Mouse (Mus musculus): Measurements from ENCODE around the gene Zfp385a. TPM values are rescaled to one million over a fixed set of nuclear protein-coding genes. Genes with fewer than 3 reads are reported as not detected.

The Zfp385a gene
- polyA plus RNA-seq, 1 experiment from 2014 or later: 23.1 TPM

DNA sequence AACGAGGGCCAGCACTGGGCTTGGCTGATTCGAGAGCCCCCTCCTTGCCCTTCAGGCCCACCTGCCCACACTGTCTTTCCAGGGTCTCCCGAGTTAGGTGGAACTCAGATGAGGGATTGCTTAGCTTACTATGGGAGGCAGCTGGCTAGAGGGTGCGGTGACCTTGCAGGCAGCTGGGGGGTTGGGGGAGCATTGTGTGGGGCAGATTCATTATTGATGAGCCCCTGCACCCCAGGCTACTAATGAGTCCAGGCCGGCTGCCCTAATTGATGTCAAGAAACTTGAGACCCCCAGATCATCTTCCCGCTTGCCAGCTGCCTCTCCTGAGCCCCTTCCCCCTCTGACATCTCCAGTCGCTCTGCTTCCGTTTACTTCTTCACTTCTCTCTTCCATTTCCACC lies 1.7 kb upstream of the Zfp385a start:
- WGBS: 36% methylated on average over 8 of the region's 8 CpGs
- DNase-seq (ENCODE audit: extremely low spot score, low spot score): no peak

DNA sequence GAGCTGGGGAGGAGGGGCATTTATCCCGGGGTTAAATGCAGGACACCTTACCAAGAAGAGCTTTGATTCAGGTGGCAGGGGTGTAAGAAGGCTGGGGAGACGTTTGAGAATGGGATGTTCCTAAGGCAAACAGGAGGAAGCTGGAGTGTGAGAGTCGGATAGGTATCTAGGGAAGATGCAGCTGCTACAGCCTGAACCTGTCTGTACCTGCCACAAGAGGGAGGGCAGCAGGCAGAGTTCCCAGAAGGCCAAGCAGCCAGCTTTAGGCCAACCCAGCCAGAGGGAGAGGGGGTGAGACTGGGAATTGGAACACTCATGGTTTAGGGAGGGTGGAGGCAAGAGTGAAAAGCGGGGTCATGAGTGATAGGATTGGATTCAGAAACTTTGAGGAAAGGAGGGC lies 893 bp upstream of the Zfp385a start:
- peaks cover 67% of the 10 kb centered on the region for H3K4me1 ChIP-seq
- no peaks in the 10 kb centered on the region for H3K9me3 ChIP-seq
- peaks cover 23% of the 10 kb centered on the region for H3K36me3 ChIP-seq (replicated peaks)
- no peak for DNase-seq (ENCODE audit: extremely low spot score, low spot score)
- H3K27ac ChIP-seq: no peak overlapping the region
- H3K4me3 ChIP-seq: peak overlapping the region; percentile 74
- peaks cover 64% of the 10 kb centered on the region for H3K27me3 ChIP-seq (ENCODE audit: poor library complexity, severe bottlenecking)
- WGBS: 27% methylated on average over 4 of the region's 4 CpGs

More for the DNA sequence above, 1.7 kb upstream of the Zfp385a start:
- no peak overlapping the region for H3K4me3 ChIP-seq
- H3K4me1 ChIP-seq: peaks cover 63% of the 10 kb centered on the region
- no peak overlapping the region for H3K27ac ChIP-seq
- H3K27me3 ChIP-seq (ENCODE audit: poor library complexity, severe bottlenecking): peaks cover 57% of the 10 kb centered on the region
- peaks cover 31% of the 10 kb centered on the region for H3K36me3 ChIP-seq (replicated peaks)
- no peaks in the 10 kb centered on the region for H3K9me3 ChIP-seq

DNA sequence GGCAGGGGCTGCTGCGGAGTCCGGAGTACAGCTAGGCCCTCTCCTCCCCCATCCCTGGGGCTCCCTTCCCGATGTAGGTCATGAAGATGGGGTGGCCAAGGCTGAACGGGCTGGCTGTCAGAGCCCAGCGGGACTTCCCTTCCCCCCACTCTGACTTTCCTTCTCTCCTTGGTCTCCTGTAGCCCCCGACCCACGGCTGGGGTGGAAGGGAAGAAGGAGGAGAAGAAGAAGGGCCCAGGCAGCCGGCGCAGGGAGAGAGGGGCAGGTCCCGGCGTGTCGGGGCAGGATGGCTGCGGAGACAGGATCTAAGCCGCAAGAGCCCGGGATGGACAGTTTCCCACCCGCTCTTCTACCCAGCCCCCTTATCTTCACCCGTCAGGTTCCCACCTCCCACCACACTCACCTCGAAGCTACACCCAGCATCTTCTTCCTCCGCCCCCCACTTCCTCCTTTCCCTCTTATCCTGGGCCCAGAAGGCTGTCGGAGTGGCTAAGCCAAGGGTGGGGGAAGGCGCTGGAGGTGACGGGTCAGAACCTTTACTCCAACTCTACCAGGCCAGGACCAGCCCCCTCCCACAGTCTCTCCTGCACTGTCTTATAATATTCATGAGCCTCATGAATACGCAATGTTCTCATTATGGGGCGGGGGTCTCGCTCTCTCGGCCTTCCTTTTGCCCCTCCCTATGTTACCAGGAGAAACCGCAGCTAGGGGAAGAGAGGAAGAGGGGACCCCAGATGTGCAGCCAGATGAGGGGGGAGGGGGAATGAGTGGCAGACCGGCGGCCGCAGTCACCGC lies 530 bp downstream of the Zfp385a start:
- peak; percentile 35 for DNase-seq (ENCODE audit: extremely low spot score, low spot score)
- Histone ChIP-seq H3K27me3 (ENCODE audit: poor library complexity, severe bottlenecking) (peaks cover 71% of the 10 kb centered on the region), H3K36me3 (replicated peaks) (peaks cover 9% of the 10 kb centered on the region), H3K9me3 (no peaks in the 10 kb centered on the region), H3K27ac (peak overlapping the region; percentile 79), H3K4me3 (peak overlapping the region; percentile 74), H3K4me1 (peaks cover 81% of the 10 kb centered on the region)
- WGBS: 5% methylated on average over 28 of the region's 31 CpGs

DNA sequence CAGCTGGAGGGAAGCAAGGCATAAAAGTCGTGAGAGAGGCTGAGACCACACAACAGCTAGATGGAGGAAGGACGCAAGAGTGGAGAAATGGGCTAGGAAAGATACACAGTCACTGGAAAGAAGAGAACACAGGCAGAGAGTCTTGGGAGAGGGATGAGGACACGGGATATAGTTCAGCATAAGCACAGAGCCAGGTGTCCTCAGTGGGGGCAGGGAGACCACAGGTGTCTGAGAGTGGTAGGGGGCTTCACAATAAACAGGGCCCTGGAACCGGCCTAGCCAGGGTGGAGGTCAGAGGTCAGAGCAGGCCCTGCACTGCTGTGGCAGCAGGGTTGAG lies 1.1 kb downstream of the Zfp385a start:
- no peak for DNase-seq (ENCODE audit: extremely low spot score, low spot score)
- 31% methylated on average over 4 of the region's 4 CpGs for WGBS
- peaks cover 87% of the 10 kb centered on the region for H3K4me1 ChIP-seq
- peak overlapping the region; percentile 74 for H3K4me3 ChIP-seq
- H3K9me3 ChIP-seq: no peaks in the 10 kb centered on the region
- H3K27ac ChIP-seq: peak overlapping the region; percentile 79; the same call in 1 of the 2 replicates
- peaks cover 71% of the 10 kb centered on the region for H3K27me3 ChIP-seq (ENCODE audit: poor library complexity, severe bottlenecking)
- H3K36me3 ChIP-seq (replicated peaks): peaks cover 3% of the 10 kb centered on the region

DNA sequence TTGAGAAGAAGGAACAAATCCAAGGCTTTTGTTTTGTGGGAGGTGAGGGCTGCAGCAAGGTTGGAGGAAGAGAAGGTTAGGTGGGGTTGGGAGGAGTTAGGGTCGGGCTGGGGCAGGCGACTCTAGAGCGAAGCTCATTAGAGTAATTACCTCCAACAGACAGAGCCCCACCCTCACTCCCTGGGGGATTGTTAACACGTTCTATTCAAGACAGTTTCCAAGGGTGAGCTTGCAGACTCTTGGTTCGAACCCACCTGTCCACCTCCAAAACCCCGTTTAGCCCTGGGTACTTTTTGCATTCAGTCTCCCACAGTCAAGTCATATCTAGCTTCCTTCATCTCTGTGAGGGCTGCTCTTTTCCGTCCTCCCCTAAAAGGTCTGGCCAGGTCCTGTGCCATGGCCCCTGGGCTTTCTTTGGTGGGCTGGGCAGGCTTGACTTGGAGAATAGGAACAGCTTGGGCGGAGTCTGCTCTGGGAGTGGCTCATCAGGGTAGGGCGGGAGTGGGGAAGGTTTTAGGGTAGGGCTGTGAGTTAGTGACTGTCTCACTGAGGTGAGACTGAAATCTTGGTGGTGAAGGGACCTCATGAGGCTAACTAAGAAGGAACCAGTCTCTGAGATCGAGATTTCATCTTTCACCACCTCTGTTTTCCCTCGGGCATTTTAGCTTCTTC lies 2.8 kb downstream of the Zfp385a start:
- Histone ChIP-seq H3K36me3 (replicated peaks) (no peaks in the 10 kb centered on the region), H3K4me3 (no peak overlapping the region), H3K9me3 (no peaks in the 10 kb centered on the region), H3K27me3 (ENCODE audit: poor library complexity, severe bottlenecking) (peaks cover 70% of the 10 kb centered on the region), H3K4me1 (peaks cover 97% of the 10 kb centered on the region), H3K27ac (no peak overlapping the region)
- 13% methylated on average over 11 of the region's 11 CpGs for WGBS
- no peak for DNase-seq (ENCODE audit: extremely low spot score, low spot score)

DNA sequence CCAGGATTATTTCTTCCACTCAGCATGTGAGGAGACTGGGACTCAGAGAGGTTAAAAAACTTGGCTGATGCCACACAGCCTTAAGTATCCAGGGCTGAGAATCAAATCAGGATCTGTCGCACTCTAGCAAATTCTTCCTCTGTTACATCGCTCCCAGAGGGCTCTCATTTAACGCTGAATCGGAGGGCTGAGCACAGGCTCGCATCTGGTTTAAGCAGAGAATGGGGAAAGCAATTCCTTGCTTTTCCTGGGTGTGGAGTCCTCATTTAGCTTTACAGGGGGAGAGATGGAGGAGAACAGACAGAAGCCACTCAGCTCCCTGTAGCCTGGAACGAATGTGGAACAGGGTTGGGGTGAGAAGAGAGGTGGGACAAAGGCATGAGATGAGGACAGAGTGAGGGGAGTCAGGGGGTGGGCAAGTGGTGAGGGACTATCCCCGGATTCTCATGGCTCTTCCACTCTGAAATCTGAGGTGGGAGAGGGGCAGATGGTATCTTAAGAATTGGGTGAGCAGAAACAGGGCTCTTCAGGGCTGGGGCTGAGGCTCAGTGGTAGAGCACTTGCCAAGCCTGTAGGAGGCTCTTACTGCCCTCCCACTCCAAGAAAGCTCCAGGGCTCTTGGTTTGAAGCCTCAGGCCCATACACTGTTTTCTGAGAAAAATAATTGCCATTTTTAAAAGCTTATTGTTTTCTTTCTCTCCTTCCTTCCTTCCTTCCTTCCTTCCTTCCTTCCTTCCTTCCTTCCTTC lies 4.2 kb downstream of the Zfp385a start:
- Histone ChIP-seq H3K27me3 (ENCODE audit: poor library complexity, severe bottlenecking) (peaks cover 55% of the 10 kb centered on the region), H3K9me3 (no peaks in the 10 kb centered on the region), H3K4me1 (peaks cover 88% of the 10 kb centered on the region), H3K4me3 (no peak overlapping the region), H3K27ac (peak overlapping the region; percentile 81), H3K36me3 (replicated peaks) (no peaks in the 10 kb centered on the region)
- no peak for DNase-seq (ENCODE audit: extremely low spot score, low spot score)
- WGBS: 34% methylated on average over 7 of the region's 7 CpGs

DNA sequence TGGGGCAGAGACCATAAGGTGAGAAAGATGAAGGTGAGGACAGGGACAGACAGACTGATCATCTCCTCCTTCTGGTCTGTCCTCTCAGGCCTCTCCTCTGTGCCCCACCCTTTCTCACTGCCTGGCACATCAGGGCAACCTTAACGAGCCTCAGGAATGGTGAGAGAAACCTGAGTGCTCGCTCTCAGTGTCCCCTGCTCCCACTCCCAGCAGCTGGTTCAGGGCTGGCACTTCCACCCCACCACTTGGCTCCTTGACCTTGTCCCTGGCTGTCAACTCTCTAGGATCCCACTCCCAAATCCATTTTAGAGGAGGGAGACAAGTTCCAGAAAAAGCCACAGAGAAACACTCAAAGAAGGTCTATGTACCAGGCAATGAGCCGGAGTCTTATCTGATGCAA lies 4.9 kb downstream of the Zfp385a start:
- H3K9me3 ChIP-seq: no peaks in the 10 kb centered on the region
- peaks cover 82% of the 10 kb centered on the region for H3K4me1 ChIP-seq
- H3K36me3 ChIP-seq (replicated peaks): no peaks in the 10 kb centered on the region
- H3K27me3 ChIP-seq (ENCODE audit: poor library complexity, severe bottlenecking): peaks cover 49% of the 10 kb centered on the region
- no peak overlapping the region for H3K4me3 ChIP-seq
- H3K27ac ChIP-seq: peak overlapping the region; percentile 81
- 52% methylated on average over 3 of the region's 3 CpGs for WGBS
- no peak for DNase-seq (ENCODE audit: extremely low spot score, low spot score)

DNA sequence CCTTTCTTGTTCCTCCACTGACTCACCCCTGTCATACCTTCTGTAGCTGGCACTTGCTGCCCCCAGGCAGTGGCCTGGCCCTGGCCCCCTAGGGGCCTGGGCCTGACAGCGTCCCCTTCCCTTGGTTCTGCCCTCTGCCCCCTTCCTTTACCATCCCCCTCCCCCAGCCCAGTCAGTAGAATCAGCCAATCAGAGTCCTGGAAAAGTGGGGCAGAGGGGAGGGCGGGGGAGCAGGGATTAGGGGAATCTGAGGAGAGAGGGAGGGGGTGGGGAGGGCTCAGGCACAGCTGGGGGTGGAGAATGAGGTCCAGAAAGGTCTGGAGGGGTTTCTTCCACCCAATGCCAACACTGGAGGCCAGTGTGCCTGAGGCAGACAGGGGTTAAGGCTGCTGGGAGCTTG lies 5.7 kb downstream of the Zfp385a start:
- H3K9me3 ChIP-seq: no peaks in the 10 kb centered on the region
- H3K4me3 ChIP-seq: peak overlapping the region; percentile 24; the same call in 1 of the 2 replicates
- peak; percentile 73 for DNase-seq (ENCODE audit: extremely low spot score, low spot score)
- 0% methylated on average over 2 of the region's 2 CpGs for WGBS
- peaks cover 74% of the 10 kb centered on the region for H3K4me1 ChIP-seq
- H3K36me3 ChIP-seq (replicated peaks): no peaks in the 10 kb centered on the region
- H3K27me3 ChIP-seq (ENCODE audit: poor library complexity, severe bottlenecking): peaks cover 41% of the 10 kb centered on the region
- H3K27ac ChIP-seq: peak overlapping the region; percentile 81

DNA sequence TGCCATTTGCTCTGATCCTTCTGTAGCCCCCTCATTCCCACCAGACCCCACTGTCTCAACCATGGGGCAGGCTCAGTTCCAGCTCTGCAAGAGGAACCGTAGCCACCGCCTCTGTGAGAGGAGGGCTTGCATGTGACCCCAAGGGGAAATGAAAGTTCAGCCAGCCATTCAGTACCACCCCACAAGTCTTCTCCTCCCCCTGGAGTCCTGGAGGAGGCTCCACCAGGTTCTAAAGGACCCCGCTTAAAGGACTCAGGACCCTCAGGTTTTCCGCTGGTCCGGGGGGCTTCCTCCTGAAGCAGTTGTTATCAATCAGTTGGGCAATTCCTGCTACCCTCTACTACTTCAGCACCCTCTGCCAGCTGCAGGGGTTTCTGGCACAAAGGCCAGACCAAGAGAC lies 6.2 kb downstream of the Zfp385a start:
- peak overlapping the region; percentile 24; the same call in 1 of the 2 replicates for H3K4me3 ChIP-seq
- H3K9me3 ChIP-seq: no peaks in the 10 kb centered on the region
- WGBS: 32% methylated on average over 5 of the region's 5 CpGs
- H3K27ac ChIP-seq: peak overlapping the region; percentile 81
- no peak for DNase-seq (ENCODE audit: extremely low spot score, low spot score)
- H3K4me1 ChIP-seq: peaks cover 69% of the 10 kb centered on the region
- H3K27me3 ChIP-seq (ENCODE audit: poor library complexity, severe bottlenecking): peaks cover 36% of the 10 kb centered on the region
- no peaks in the 10 kb centered on the region for H3K36me3 ChIP-seq (replicated peaks)

DNA sequence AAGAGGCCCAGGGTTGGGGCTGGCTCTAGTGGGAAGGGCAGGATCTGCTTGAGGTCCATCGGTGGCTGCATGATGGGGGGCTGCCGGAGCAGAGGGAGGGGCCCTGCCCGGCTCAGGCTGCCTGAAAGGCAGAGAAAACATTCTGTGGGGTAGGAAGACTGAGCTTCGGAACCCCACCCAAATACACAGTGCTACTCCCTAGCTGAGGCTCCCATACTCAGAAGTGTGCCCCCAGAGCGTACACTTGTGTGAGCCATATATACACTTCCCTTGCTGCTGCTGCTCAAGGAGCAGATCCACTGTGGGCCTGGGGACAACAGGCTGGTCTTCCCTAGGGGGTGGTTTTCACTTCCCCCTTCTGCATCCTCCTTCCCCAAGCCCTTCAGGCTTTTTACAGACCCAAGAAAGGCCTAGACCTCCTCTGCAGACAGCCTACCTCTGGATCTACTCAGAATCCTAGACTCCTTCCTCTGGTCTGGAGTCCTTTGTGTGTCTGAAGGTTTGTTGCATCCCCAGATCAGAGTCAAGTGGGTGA lies 6.7 kb downstream of the Zfp385a start:
- Histone ChIP-seq H3K9me3 (no peaks in the 10 kb centered on the region), H3K27ac (peak overlapping the region; percentile 81), H3K4me3 (peak overlapping the region; percentile 6; the same call in 1 of the 2 replicates), H3K27me3 (ENCODE audit: poor library complexity, severe bottlenecking) (peaks cover 30% of the 10 kb centered on the region), H3K36me3 (replicated peaks) (no peaks in the 10 kb centered on the region), H3K4me1 (peaks cover 63% of the 10 kb centered on the region)
- no peak for DNase-seq (ENCODE audit: extremely low spot score, low spot score)
- WGBS: 50% methylated on average over 5 of the region's 5 CpGs

DNA sequence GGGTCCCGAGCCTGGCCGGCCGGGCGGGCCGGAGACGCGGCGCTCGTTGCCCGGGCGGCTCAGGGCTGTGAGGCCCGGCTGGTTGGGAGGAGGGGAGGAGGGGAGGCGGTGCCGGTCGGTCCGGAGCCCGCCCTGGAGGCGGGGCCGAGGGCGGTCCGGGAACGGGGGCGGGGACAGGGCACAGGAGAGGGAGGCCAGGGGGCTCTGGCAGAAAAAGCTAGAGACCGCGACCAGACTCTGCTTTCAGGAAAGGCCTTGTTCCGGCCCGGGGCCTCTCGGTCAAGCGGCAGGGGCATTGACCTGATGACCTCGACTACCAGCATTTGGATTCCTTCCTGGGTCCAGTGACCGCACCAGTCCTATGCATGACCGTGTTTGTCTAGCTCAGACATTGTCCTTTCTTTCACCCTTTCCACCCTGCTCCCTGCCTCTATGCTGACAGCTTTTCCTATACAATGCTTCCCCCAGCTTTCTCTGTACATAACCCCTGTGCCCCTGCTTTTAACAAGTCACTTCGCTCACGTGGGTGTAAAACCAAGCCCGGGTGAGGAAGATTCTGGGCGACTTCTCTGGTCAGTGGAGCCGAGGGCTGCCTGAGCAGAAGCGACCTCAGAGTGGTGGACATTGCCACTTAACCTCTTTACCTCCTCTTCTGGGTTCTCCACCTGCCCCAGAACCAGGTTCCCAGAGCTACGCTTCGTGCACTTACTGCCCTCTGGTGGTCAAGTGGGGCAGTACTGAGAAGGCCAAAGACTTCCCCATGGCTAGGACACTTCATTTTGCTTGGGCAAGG lies 16.2 kb downstream of the Zfp385a start:
- peak overlapping the region; percentile 95 for H3K27ac ChIP-seq
- H3K4me3 ChIP-seq: peak overlapping the region; percentile 80
- H3K27me3 ChIP-seq (ENCODE audit: poor library complexity, severe bottlenecking): no peaks in the 10 kb centered on the region
- H3K36me3 ChIP-seq (replicated peaks): peaks cover 18% of the 10 kb centered on the region
- WGBS: under 1% methylated on average over 38 of the region's 40 CpGs
- DNase-seq (ENCODE audit: extremely low spot score, low spot score): peak; percentile 90
- peaks cover 45% of the 10 kb centered on the region for H3K4me1 ChIP-seq
- no peaks in the 10 kb centered on the region for H3K9me3 ChIP-seq

DNA sequence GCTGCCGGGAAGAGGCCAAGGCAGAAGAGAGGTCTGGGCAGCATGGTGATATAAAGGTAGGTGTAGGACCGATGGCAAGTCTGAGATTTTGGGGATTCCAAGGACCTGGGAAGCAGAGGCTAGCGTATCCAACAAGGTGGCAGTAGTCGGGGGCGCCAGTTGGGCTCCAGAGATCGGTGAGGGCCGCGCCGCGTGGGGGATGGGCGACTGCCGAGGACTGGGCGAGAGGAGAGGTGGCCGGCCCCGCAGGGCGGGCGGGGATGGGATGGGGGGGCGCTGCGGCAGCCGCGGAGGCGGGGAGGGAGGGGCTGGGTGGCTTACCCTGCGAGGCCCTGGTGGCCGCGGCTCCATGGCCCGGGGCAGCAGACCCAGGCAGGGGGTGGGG lies 16.8 kb downstream of the Zfp385a start:
- Histone ChIP-seq H3K4me3 (peak overlapping the region; percentile 80), H3K4me1 (peaks cover 47% of the 10 kb centered on the region), H3K36me3 (replicated peaks) (peaks cover 24% of the 10 kb centered on the region), H3K27me3 (ENCODE audit: poor library complexity, severe bottlenecking) (no peaks in the 10 kb centered on the region), H3K9me3 (no peaks in the 10 kb centered on the region), H3K27ac (peak overlapping the region; percentile 95)
- under 1% methylated on average over 22 of the region's 26 CpGs for WGBS
- DNase-seq (ENCODE audit: extremely low spot score, low spot score): peak; percentile 75

Data from forebrain, embryonic 10.5 days (tissue).